Mouse (Mus musculus): ENCODE data around the gene Lama2. TPM values are rescaled to one million over a fixed set of nuclear protein-coding genes. Genes with fewer than 3 reads are reported as not detected.

The Lama2 gene
- 0.24 TPM for total RNA-seq (2023)

GRCm38 (mm10) chr10:27619658-27620057 lies at the start of gene Lama2:
Gene Lama2, minus strand, starts transcription at chr10:27619758.

All from CD4-positive naive resting alpha-beta T cell, adult 57 days (primary cell).